Mouse (Mus musculus): ENCODE results near the gene Gucy2c.

Gucy2c gene

GRCm38 (mm10) chr6:136781377-136781986 lies at the start of gene Gucy2c:
Gene Gucy2c (minus strand): TSS chr6:136781765.
- no peak for DNase-seq (ENCODE audit: low read depth in 2 of 2, low spot score in 2 of 2)

- no peak for DNase-seq (ENCODE audit: low read depth in 2 of 2, low spot score in 2 of 2)
These were observed 47.1 kb upstream of the Gucy2c start for GRCm38 (mm10) chr6:136828681-136829080.

DNA sequence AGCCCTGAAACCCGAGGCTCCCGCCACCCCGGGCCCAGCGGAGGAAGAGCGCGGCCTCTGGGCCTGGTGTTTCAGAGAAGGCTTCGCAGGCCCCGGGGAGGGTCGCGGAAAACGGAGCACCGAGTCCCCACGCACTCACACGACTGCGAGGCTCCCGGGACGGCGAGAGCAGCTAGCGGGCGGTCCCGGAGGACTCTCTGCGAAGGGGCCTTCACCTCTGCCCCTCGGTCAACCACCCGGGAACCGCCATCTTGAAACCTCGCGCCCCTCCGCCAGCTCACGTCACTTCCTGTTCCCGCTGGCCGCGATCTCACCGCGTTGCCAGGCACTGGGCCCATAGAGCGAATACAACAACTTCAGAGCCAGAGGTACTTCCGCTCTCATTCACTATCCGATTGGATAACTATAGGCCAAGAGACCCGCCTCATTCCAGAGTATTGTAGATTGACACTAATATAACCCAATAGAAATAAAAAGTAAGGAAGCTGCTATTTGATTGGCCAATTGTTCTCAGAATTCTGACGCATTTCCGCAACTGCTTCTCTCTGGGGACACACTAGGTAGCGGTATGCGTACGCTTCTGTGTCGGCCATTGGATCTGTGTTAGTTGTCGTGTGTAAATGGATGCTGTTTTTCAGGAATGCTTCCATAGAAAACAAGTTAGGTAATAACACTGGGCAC lies 46.5 kb upstream of the Gucy2c start, which contains the start of gene Wbp11:
Wbp11 (minus strand) TSS at position 353 of the 681 bp plus-strand sequence.
- peak; percentile 91 to 95 for DNase-seq (ENCODE audit: low read depth in 2 of 2, low spot score in 2 of 2)

DNA sequence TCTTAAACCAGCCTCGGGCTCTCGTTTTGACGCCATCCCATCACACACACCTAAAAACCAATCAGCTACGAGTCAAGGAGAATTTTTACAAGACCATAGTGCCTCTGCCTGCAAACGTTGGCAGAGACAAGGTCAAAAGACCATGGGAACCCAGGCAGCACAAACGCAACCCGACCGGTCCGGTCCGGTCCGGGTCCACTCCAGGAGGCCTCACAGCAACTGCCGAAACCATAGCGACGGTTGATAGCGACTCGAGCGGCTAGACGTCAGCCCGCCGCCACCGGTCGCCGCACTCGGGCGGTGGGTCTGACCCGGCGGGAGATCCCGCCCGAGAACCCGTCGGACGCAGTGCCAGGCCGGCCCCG lies 45.9 kb upstream of the Gucy2c start, which contains the start of gene BC049715:
BC049715 (plus strand) TSS at position 111 of the 365 bp plus-strand sequence.
- DNase-seq (ENCODE audit: low read depth in 2 of 2, low spot score in 2 of 2) = no peak

GRCm38 (mm10) chr6:136827116-136827515 lies 45.6 kb upstream of the Gucy2c start:
- DNase-seq (ENCODE audit: low read depth in 2 of 2, low spot score in 2 of 2) = no peak

DNA sequence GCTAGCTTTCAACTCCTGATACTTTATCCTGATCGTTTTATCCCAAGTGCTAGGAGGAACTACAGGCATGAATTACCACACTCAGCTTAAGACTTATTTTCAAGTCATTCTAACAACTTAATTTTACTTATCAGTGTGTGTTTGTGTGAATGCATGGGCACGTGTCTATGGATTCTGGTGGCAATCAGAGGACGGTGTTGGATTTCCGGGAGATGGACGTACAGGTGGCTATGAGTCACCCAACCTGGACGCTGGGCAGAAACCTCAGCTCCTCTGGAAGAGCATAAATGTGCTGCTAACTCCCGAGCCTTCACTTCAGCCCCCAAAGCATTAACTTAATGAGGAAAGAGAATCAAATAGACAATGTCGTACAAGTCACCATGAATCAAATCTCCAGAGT lies 43.4 kb upstream of the Gucy2c start:
- no peak for DNase-seq (ENCODE audit: low read depth in 2 of 2, low spot score in 2 of 2)

DNA sequence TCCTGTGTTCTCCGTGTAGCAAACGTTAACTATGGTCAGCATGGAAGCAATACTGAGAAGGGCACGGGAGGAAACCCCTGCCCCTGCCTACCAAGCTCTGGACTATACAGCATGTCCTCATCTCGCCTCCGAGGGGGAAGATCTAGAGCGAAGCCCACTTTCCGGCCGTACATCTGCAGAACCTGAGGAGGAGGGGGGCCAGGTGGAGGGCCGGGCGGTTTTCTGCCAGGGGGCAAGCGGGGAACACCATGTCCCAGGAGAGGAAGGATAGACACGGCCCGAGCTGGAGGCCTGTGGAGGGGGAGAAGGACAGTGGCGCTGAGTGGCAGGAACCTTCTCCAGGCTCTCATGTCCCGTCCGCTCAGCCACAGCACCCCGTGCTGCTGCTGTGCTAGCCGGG lies 39.5 kb upstream of the Gucy2c start:
- DNase-seq (ENCODE audit: low read depth in 2 of 2, low spot score in 2 of 2) = no peak

- no peak for DNase-seq (ENCODE audit: low read depth in 2 of 2, low spot score in 2 of 2)
These were observed 38.8 kb upstream of the Gucy2c start for GRCm38 (mm10) chr6:136820381-136820780.

- DNase-seq (ENCODE audit: low read depth in 2 of 2, low spot score in 2 of 2) = no peak
These were observed 36.0 kb upstream of the Gucy2c start for GRCm38 (mm10) chr6:136817549-136817948.

DNA sequence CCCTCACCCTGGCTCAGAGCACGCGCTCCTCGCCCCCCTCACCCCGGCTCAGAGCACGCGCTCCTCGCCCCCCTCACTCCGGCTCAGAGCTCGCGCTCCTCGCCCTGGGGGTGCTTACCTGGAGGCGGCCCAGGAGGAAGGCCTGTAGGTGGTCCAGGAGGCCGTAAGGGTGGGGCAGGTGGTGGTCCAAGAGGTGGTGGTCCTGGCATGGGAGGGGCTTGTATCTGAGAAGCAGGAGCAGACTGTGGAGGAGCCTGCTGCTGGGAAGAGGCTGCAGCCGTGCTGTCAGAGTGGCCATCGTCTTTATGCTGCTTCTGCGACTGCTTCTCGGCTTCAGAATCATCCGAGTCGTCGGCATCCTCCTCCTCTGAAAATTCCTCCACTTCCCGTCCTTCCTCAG lies 35.3 kb upstream of the Gucy2c start:
- DNase-seq (ENCODE audit: low read depth in 2 of 2, low spot score in 2 of 2) = no peak

DNA sequence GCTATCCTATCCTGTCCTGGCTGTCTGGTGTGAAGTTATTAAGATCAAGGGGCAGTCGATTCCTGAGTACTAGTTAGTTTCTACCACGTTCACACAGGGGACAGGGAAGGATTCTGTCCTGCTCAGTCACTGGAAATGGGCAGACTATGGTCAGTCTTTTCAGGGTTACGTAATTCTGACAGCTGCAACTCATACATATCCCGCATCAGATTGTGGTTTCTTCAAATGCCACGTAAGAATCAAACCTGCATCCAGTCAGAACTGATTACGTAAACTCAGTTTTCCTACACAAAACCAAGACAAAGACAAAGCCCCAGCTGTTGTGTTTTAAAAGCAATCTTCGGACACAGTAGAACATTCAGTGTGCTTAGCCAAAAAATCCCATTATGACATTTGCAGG lies 33.8 kb upstream of the Gucy2c start:
- DNase-seq (ENCODE audit: low read depth in 2 of 2, low spot score in 2 of 2) = no peak

GRCm38 (mm10) chr6:136813117-136813516 lies 31.6 kb upstream of the Gucy2c start:
- no peak for DNase-seq (ENCODE audit: low read depth in 2 of 2, low spot score in 2 of 2)

GRCm38 (mm10) chr6:136811196-136811595 lies 29.6 kb upstream of the Gucy2c start:
- DNase-seq (ENCODE audit: low read depth in 2 of 2, low spot score in 2 of 2) = no peak

DNA sequence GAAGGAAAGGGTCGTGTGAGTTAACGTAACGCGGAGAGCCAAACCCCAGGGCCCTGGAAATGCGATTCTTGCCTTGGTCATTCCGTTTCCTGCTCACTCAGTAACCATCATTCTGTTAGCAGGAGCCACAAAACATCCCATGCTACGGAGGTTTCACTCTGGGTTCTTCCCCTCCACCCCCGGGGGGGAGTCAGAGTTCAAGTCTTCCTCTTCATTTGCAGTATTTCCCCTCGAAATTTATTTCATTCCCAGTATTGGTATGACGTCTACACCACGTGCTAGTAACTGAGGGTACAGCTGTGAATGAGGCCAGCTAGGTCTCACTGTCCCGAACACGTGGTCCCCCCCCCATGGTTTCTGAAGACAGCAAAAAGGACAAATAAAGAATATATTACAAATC lies 28.1 kb upstream of the Gucy2c start:
- DNase-seq (ENCODE audit: low read depth in 2 of 2, low spot score in 2 of 2) = no peak

- DNase-seq (ENCODE audit: low read depth in 2 of 2, low spot score in 2 of 2) = peak in 1 of 2 experiments; percentile 51
These were observed 27.5 kb upstream of the Gucy2c start for GRCm38 (mm10) chr6:136809077-136809476.

GRCm38 (mm10) chr6:136808631-136809046 lies 27.1 kb upstream of the Gucy2c start:
- DNase-seq (ENCODE audit: low read depth in 2 of 2, low spot score in 2 of 2) = peak; percentile 39 to 54

DNA sequence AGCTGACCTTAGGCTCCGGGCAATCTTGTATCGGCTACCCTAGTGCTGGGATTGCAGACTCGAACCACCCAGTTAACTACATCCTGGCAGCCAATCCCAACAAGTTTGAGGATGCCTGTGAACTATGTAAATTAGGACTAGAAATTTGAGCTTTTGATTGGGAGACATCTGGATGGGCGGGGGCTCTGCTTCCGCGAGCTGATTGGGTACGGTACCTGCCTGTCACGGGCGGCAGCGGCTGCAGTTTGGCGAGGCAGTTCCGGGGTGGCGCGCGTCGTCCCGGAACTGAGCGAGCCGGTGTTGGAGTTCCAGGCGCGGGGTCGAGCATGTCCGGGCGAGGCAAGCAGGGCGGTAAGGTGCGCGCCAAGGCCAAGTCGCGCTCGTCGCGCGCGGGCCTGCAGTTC lies 26.5 kb upstream of the Gucy2c start, which contains the start of gene H2afj:
H2afj (plus strand) TSS at position 231 of the 404 bp plus-strand sequence.
- peak; percentile 93 to 98 for DNase-seq (ENCODE audit: low read depth in 2 of 2, low spot score in 2 of 2)

- DNase-seq (ENCODE audit: low read depth in 2 of 2, low spot score in 2 of 2) = no peak
These were observed 25.9 kb upstream of the Gucy2c start for GRCm38 (mm10) chr6:136807395-136808013.

DNA sequence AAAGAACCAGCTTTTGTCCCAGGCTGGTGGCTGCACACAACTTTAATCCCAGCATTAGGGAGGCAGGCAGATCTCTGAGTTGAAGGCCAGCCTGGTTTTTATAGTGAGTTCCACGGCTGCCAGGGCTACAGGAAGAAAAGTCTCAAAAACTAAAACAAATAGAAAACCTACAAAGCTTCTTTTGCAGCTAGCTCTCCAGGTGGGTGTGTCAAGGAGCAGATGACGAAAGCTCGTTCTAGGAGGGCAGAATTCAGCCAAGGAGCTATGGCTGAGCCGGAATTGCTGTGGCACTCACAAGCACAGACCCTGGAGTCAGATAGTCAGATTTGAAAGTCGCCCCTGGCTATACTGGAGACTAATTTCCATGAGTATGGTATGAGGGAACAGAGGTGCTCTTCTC lies 25.3 kb upstream of the Gucy2c start:
- no peak for DNase-seq (ENCODE audit: low read depth in 2 of 2, low spot score in 2 of 2)

DNA sequence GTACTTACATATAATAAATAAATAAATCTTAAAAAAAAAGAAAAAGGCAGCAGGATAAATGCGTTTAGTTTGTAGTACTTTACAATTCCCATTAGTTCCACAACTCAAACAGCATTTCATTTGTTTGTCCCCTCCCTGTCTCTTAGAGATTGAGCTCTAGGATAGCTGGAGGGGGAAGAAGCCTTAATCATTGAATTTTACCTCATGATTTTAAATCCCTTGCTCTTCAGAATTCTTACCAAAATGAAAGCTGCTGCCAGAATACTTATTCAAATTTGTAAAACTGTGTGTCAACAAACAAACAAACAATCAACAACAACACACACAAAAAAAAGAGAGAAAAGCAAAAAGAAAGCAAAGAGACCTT lies 23.8 kb upstream of the Gucy2c start:
- DNase-seq (ENCODE audit: low read depth in 2 of 2, low spot score in 2 of 2) = no peak

GRCm38 (mm10) chr6:136804705-136805408 lies 23.3 kb upstream of the Gucy2c start:
- no peak for DNase-seq (ENCODE audit: low read depth in 2 of 2, low spot score in 2 of 2)
